Mouse (Mus musculus) ES-Bruce4 (cell line): ENCODE data around the gene Anxa4.

Experiments
- CTCF ChIP-seq: IDR thresholded peaks from one replicate; pipeline ENCODE4 v1.8.1; 2011; ENCODE audit warnings: low read depth, low read length
- EP300 ChIP-seq: IDR thresholded peaks from 2 replicates; pipeline ENCODE4 v1.6.1; 2011; ENCODE audit warnings: low read depth, low read length; ENCODE audit not compliant: insufficient read depth
- POLR2A ChIP-seq: IDR thresholded peaks from one replicate; pipeline ENCODE4 v1.8.1; 2011; ENCODE audit warnings: low read length; ENCODE audit not compliant: insufficient read depth

DNA sequence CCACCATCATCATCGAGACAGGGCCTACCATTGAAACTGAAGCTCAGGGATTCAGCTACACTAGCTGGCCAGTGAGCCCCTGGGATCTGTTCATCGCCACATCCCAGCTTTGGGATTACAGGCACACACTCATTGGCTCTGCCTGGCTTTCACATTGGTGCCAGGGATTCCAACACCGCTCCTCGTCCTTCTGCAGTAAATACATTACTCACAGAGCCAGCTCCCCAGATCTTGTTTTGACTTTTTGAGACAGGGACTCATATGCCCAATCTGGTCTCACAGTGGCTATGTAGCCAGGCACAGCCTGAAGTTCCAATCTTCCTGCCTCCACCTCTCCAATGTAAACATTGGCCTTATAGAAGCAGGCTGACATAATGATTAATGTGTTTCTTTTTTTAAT, 57.1 kb downstream of the Anxa4 start:
- TF ChIP-seq CTCF (no peak), POLR2A (no peak), EP300 (no peak)
